In the genomic region with DNA sequence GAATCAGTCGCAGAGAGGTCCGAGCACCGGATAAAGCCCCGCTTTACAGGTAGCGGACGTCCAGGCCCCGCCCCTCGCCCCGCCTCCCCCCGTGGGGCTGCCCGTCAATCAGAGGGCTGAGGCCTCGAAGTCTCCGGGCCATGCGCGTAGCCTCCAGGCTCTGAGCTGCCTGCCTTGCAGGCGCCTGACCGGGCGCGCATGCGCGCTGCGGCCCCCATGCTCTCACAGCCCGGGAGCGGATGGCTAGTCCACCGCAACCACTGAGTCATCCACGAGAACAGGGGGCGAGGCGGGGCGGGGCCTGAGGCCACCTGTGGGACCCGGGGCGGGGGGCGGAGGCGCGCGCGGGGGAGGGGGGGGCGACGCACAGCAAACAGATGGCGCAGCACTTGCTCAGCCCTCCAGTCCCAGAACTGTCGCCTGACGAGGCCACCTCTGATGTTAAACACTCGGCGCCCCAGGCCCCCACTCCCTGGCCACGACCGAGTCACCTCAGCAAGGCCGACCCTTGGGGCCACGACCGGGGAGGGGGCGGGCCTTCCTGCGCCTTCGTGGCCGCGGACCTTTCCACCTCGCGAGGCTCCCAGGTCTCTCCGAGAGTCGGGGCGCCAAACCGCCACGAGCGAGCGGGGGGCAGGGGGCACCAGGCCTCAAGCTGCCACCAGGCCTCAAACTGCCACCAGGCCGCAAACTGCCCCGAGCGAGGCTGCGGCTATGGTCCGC, we compare ENCODE assay signal across 11 mouse cellular contexts. TPM values are rescaled to one million over a fixed set of nuclear protein-coding genes. Genes with fewer than 3 reads are reported as not detected.
DNase-seq lines count a peak whose midpoint lies in the region; ATAC-seq and TF ChIP-seq lines count a peak whose summit lies in the region.
"Had no signal": no experiment of that assay in that cellular context is flagged by ENCODE, and none has a peak within 500 bp of the region (broad histone marks: within the 10 kb centered on the region; RNA-seq: fewer than 3 reads in every experiment).

No protein-coding gene starts in this region.

- no peak overlapping the region for H3K4me2 ChIP-seq in forebrain, embryonic 11.5 days (ENCODE audit: low read depth, low read length, severe bottlenecking)
- no peak overlapping the region for H3K4me2 ChIP-seq in forebrain, postnatal 0 days (ENCODE audit: low read depth)
- H3K4me2 ChIP-seq in embryonic facial prominence, embryonic 12.5 days (replicated peaks): 0 out of 2 replicates have a peak overlapping the region, but pooled peaks have one; percentile 7
- H3K4me2 ChIP-seq in midbrain, embryonic 16.5 days (ENCODE audit: low read length): peak overlapping the region; percentile 12; the same call in 1 of the 2 replicates

- TF ChIP-seq CTCF in forebrain, postnatal 0 days (IDR thresholded peaks at IDR 0.05; ENCODE audit: low read depth): no peak

- H3K9me3 ChIP-seq in forebrain, embryonic 11.5 days (ENCODE audit: control insufficient read depth, low read length): peaks cover 5% of the 10 kb centered on the region; the same call in 1 of the 2 replicates
- no peaks in the 10 kb centered on the region for H3K9me3 ChIP-seq in forebrain, postnatal 0 days (ENCODE audit: low read length)
- H3K9me3 ChIP-seq in embryonic facial prominence, embryonic 12.5 days: 0 out of 2 replicates have a peak, but pooled peaks cover 8% of the 10 kb centered on the region
- H3K9me3 ChIP-seq in midbrain, embryonic 16.5 days (replicated peaks; ENCODE audit: control insufficient read depth, low read length, poor library complexity, severe bottlenecking): peaks cover 9% of the 10 kb centered on the region; the same call in 1 of the 2 replicates

- WGBS in forebrain, embryonic 11.5 days: 78% methylated on average over 38 of the region's 67 CpGs
- WGBS in forebrain, postnatal 0 days: 83% methylated on average over 60 of the region's 67 CpGs
- WGBS in embryonic facial prominence, embryonic 12.5 days: 74% methylated on average over 55 of the region's 67 CpGs
- 79% methylated on average over 43 of the region's 67 CpGs for WGBS in midbrain, embryonic 16.5 days

- H3K36me3 ChIP-seq in forebrain, embryonic 11.5 days (ENCODE audit: control insufficient read depth, insufficient read depth, low read length): no peaks in the 10 kb centered on the region
- no peaks in the 10 kb centered on the region for H3K36me3 ChIP-seq in forebrain, postnatal 0 days (ENCODE audit: insufficient read depth)
- H3K36me3 ChIP-seq in embryonic facial prominence, embryonic 12.5 days: no peaks in the 10 kb centered on the region
- no peaks in the 10 kb centered on the region for H3K36me3 ChIP-seq in midbrain, embryonic 16.5 days (ENCODE audit: control insufficient read depth, insufficient read depth, low read length)

- H3K9ac ChIP-seq in forebrain, embryonic 11.5 days (ENCODE audit: low read length): no peak overlapping the region
- H3K9ac ChIP-seq in forebrain, postnatal 0 days: no peak overlapping the region
- no peak overlapping the region for H3K9ac ChIP-seq in embryonic facial prominence, embryonic 12.5 days
- no peak overlapping the region for H3K9ac ChIP-seq in midbrain, embryonic 16.5 days (ENCODE audit: low read depth, low read length)

- H3K4me3 ChIP-seq in forebrain, embryonic 11.5 days (ENCODE audit: low read depth, low read length): no peak overlapping the region
- H3K4me3 ChIP-seq in forebrain, postnatal 0 days (ENCODE audit: low read depth, low read length): no peak overlapping the region
- H3K4me3 ChIP-seq in embryonic facial prominence, embryonic 12.5 days: no peak overlapping the region
- no peak overlapping the region for H3K4me3 ChIP-seq in midbrain, embryonic 16.5 days (ENCODE audit: low read depth, low read length)
- H3K4me3 ChIP-seq: megakaryocyte, embryonic 14.5 days had no signal

- intact Hi-C loops in left cerebral cortex, postnatal 4 days (cut with DNase I): no loop called here

- no peak overlapping the region for H3K27ac ChIP-seq in forebrain, embryonic 11.5 days (ENCODE audit: low read depth, low read length)
- H3K27ac ChIP-seq in forebrain, postnatal 0 days (ENCODE audit: low read depth, low read length): no peak overlapping the region
- H3K27ac ChIP-seq in embryonic facial prominence, embryonic 12.5 days: no peak overlapping the region
- no peak overlapping the region for H3K27ac ChIP-seq in midbrain, embryonic 16.5 days (ENCODE audit: low read length)

- no peaks in the 10 kb centered on the region for H3K4me1 ChIP-seq in forebrain, embryonic 11.5 days (replicated peaks; ENCODE audit: control insufficient read depth, insufficient read depth, low read length)
- H3K4me1 ChIP-seq in forebrain, postnatal 0 days (ENCODE audit: insufficient read depth): no peaks in the 10 kb centered on the region
- no peaks in the 10 kb centered on the region for H3K4me1 ChIP-seq in embryonic facial prominence, embryonic 12.5 days
- no peaks in the 10 kb centered on the region for H3K4me1 ChIP-seq in midbrain, embryonic 16.5 days (ENCODE audit: control insufficient read depth, insufficient read depth, low read length)
- H3K4me1 ChIP-seq: megakaryocyte, embryonic 14.5 days had no signal

- ATAC-seq in forebrain, embryonic 11.5 days (replicated peaks; ENCODE audit: low FRiP score): 0 out of 2 replicates have a peak, but pooled peaks have one; percentile 24
- ATAC-seq in forebrain, postnatal 0 days: no peak
- no peak for ATAC-seq in embryonic facial prominence, embryonic 12.5 days (ENCODE audit: insufficient number of reproducible peaks, insufficient read depth, low FRiP score, low TSS enrichment)
- ATAC-seq in midbrain, embryonic 16.5 days: peak; percentile 28; the same call in 1 of the 2 replicates
- ATAC-seq in CD4-positive, CD25-positive, alpha-beta regulatory T cell, adult 4 months: no peak

- peak; percentile 47 for DNase-seq in forebrain, embryonic 11.5 days (ENCODE audit: low spot score)
- DNase-seq in forebrain, postnatal 0 days: no peak
- peak; percentile 6 for DNase-seq in left cerebral cortex, postnatal 4 days
- DNase-seq in left cerebral cortex, adult 9 months (ENCODE audit: low spot score in 2 of 2): no peak
- DNase-seq in adrenal gland, adult 18-20 months (ENCODE audit: low spot score in 2 of 2): no peak
- DNase-seq: heart, adult 18-20 months had no signal

- no peaks in the 10 kb centered on the region for H3K27me3 ChIP-seq in forebrain, embryonic 11.5 days (ENCODE audit: control insufficient read depth, insufficient read depth, low read length)
- H3K27me3 ChIP-seq in forebrain, postnatal 0 days (ENCODE audit: insufficient read depth, low read length): no peaks in the 10 kb centered on the region
- 0 out of 2 replicates have a peak, but pooled peaks cover 4% of the 10 kb centered on the region for H3K27me3 ChIP-seq in embryonic facial prominence, embryonic 12.5 days
- no peaks in the 10 kb centered on the region for H3K27me3 ChIP-seq in midbrain, embryonic 16.5 days (ENCODE audit: control insufficient read depth, insufficient read depth, low read depth, low read length)

RNA-seq across cellular contexts. Expression of a gene that starts 1.1 kb away (rescaled TPM):
- 0.16 TPM in 1 of 2 replicates, not detected in the other for polyA plus RNA-seq in forebrain, embryonic 11.5 days (2014; fragmentation: Nextera tagmentation; extraction: Ambion mirVana)
- not detected in 2 replicates for total RNA-seq in forebrain, postnatal 0 days (2014; rRNA removed)
- polyA plus RNA-seq in forebrain, postnatal 0 days (2015; fragmentation: Nextera tagmentation; extraction: Ambion mirVana): 0.24 TPM in 1 of 2 replicates, not detected in the other
- total RNA-seq in left cerebral cortex, postnatal 4 days (2021): not detected
- 0.27 TPM in 2 replicates for polyA plus RNA-seq in embryonic facial prominence, embryonic 12.5 days (2016; fragmentation: Nextera tagmentation; extraction: Ambion mirVana)
- polyA plus RNA-seq in midbrain, embryonic 16.5 days (2015; fragmentation: Nextera tagmentation; extraction: Ambion mirVana): 0.57 TPM in 1 of 2 replicates, not detected in the other
- polyA plus RNA-seq in CD4-positive, CD25-positive, alpha-beta regulatory T cell, adult 4 months (2017; shearing (Covaris generic)): not detected
- not detected for total RNA-seq in adrenal gland, adult 18-20 months (2021)
- total RNA-seq: heart, adult 18-20 months; left cerebral cortex, postnatal 10 days had no signal

Comparison
In these comparisons a context has a peak if more than half of its experiments do, and no peak if none do; other contexts are left out.
1. ATAC-seq: peak in forebrain, embryonic 11.5 days (single experiment) and midbrain, embryonic 16.5 days (single experiment); none in forebrain, postnatal 0 days (single experiment), embryonic facial prominence, embryonic 12.5 days (single experiment) and CD4-positive, CD25-positive, alpha-beta regulatory T cell, adult 4 months (single experiment).
2. DNase-seq: peak in forebrain, embryonic 11.5 days (single experiment) and left cerebral cortex, postnatal 4 days (single experiment); none in forebrain, postnatal 0 days (single experiment), left cerebral cortex, adult 9 months (0 of 2) and adrenal gland, adult 18-20 months (0 of 2).
3. H3K4me2 ChIP-seq: peak in embryonic facial prominence, embryonic 12.5 days (single experiment) and midbrain, embryonic 16.5 days (single experiment); none in forebrain, embryonic 11.5 days (single experiment) and forebrain, postnatal 0 days (single experiment).